Mouse (Mus musculus) lung, postnatal 4 days (tissue): ENCODE data around the gene Htt.

Source experiments
- DNase-seq, 2 experiments: peaks; one replicate each; pipeline ENCODE4 v3.0.0; 2021

The Htt gene

DNA sequence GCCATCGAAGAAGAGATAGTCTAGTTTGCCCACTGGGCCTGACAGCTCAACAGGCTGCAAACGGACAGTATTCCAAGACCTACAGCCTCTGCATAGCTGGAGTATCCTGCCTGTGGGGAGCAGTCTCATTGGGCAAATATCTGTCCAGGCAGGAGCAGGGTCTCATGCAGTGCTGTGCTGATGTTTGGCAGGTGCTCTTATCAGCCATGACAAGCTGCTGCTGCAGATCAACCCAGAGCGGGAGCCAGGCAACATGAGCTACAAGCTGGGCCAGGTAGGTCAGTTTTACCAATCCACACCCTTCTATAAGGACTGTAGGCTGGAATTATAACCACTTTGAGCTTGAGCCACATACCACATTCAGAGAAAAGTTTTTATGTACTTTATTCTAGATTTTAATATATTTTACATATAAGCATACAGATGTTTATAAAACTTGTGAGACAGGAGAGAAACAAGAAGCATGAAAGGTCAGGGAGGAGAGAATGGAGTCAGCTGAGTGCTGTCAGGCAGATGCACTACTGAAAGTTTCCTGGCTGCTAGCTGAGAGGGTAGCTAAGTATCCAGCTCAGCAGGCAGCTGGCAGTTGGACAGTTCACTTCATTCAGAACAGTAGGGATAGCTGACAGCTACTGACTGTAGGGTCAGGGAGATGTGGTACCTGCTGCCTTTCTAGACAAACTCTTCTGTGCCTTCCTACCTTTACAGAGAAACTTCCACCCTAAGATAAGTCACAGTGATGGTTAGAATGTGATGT lies 135.3 kb downstream of the Htt start:
- no peak for DNase-seq

DNA sequence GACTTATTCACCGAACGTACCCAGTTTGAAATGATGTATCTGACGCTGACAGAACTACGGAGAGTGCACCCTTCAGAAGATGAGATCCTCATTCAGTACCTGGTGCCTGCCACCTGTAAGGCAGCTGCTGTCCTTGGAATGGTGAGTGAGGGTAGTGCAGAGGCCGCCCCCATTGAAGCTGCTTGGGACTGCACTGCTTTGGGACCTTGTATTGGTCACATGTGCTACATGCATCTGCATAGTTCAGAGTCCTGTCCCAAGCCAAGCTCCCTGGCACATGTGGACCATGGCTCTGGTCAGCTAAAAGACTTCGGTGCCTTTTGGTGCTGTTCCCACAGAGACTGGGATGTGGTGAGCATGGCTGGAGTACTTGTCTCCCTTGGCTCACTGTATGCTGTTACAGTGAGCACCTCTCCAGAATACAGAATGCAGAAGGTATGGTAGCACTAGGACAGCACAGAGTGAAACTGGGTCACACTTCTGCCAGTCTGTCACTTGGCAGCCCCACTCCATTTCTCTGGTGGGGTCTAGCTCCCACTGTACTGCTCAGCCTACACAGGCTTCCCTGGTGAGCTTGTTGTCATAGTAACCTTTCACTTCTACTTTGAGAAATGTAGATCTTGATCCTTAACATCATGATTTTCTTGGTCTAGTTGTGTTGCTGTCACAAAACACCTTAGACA lies 138.4 kb downstream of the Htt start:
- no peak for DNase-seq

DNA sequence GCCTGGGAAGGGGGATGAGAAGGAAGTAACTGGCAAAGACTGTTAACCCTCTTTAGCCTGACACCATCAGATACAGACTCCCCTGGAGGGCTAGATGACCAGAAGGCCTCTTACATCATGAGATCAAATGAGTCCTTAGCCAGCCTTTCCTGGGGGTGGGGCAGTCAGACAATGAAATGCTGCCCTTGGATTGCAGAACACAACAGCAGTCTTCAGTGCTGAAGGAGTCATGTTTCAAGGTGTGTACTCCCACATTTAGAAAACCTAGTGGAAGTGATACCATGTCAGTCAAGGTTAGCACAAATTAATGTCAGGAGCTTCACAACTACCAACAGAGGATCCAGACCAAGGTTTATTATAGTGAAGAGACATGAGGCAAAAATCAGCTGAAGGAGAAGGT lies 140.8 kb downstream of the Htt start:
- no peak for DNase-seq

DNA sequence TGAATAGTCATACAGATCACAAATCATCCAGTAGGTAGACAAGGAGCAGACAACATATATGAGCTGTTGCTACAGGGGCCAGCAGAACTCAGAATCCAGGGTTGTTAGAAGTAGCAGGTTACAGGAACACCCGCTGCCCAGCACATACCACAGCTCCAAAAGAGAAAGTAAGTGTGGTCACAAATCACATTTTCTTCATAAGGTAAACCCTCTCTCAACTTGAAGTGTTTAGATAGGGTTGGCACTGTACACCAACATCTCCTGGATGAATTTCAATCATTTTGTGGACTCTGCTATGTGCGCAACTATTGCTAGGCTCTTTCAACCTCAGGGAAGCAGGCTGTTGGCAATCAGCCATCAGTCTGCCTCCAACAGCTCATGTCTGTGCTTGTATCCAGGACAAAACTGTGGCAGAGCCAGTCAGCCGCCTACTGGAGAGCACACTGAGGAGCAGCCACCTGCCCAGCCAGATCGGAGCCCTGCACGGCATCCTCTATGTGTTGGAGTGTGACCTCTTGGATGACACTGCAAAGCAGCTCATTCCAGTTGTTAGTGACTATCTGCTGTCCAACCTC lies 141.4 kb downstream of the Htt start:
- DNase-seq, result peak; percentile 81 to 92

DNA sequence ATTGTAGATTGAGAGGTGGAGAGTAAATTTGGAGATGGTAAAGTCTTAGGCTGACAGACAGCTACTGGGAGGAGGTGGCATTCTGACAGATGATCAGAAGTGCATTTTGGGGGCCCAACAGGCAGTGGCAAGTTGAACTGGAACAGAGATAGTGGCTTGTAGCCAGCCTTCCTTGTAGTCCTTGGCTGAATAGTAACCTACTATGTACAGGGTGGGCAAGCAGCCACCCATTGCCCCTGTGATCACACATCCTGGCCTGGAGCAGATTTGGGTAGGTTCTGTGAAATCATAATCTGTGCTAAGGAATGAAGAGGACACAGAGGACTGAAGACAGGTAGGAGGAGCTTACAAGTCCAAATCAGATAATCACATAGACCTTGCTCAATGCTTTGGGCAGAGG lies 142.9 kb downstream of the Htt start:
- no peak for DNase-seq

DNA sequence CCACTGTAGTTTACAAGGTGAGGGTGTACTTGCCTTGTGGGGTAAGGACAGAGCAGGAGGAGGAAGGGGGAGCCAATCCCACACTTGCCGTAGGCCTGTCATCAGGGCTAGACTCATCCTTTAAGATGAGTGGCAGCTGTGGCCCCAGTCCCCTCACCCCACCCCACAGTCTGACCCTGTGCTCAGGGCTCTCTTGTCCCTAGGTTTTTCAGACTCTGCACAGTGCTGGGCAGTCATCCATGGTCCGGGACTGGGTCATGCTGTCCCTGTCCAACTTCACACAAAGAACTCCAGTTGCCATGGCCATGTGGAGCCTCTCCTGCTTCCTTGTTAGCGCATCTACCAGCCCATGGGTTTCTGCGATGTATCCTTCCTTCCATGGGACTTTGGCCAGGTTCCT lies 145.7 kb downstream of the Htt start:
- no peak for DNase-seq

DNA sequence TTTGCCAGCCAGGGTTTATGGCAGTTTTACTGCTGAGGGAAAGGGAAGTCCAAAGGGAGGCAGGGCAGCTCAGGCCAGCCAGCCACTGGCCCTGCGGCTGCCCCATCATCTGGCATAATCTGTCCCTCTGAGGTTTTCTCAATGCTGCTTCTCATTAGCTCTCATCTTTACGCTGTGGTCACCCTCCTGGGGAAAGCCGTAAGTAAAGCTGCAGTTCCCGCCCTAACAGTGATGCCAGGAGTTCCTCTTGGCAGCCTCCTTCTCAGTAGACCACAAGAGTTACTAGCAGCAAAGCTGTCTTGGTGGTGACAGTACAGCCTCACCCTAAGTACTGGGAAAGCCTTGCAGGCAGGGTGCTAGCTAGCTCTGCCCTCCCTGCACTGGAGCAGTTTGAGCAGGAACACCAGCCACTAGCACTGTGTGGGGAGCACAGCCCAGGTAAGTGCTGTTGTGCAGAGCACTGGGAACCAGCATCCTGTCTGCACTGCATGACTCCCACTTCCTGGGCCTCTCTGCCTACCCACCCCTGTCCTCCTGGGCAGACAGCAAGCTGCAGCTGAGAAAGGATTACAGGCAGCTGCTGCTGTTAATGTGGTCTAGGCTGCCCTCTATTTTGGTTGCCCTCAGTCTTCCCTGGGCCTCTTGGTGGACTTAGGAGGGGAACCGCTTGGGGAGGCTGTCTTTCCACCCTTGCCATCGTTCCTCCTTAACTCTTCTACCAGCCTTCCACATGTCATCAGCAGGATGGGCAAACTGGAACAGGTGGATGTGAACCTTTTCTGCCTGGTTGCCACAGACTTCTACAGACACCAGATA lies 146.6 kb downstream of the Htt start, which contains the start of gene Msantd1:
Gene Msantd1 (plus strand): TSS at position 103 of the 816 bp plus-strand sequence.
- no peak for DNase-seq

DNA sequence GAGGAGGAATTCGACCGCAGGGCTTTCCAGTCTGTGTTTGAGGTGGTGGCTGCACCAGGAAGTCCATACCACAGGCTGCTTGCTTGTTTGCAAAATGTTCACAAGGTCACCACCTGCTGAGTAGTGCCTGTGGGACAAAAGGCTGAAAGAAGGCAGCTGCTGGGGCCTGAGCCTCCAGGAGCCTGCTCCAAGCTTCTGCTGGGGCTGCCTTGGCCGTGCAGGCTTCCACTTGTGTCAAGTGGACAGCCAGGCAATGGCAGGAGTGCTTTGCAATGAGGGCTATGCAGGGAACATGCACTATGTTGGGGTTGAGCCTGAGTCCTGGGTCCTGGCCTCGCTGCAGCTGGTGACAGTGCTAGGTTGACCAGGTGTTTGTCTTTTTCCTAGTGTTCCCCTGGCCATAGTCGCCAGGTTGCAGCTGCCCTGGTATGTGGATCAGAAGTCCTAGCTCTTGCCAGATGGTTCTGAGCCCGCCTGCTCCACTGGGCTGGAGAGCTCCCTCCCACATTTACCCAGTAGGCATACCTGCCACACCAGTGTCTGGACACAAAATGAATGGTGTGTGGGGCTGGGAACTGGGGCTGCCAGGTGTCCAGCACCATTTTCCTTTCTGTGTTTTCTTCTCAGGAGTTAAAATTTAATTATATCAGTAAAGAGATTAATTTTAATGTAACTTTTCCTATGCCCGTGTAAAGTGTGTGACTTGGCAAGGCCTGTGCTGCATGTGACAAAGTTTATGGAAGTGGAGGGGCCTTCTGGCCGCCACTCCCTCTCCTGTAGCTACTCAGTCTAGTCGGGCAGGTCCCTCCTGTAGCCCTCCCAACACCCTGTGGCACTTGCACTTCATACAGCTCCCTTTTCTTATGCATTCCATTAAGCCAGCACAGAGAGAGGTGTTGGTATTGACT lies 147.4 kb downstream of the Htt start:
- peak; percentile 27 to 71 for DNase-seq

DNA sequence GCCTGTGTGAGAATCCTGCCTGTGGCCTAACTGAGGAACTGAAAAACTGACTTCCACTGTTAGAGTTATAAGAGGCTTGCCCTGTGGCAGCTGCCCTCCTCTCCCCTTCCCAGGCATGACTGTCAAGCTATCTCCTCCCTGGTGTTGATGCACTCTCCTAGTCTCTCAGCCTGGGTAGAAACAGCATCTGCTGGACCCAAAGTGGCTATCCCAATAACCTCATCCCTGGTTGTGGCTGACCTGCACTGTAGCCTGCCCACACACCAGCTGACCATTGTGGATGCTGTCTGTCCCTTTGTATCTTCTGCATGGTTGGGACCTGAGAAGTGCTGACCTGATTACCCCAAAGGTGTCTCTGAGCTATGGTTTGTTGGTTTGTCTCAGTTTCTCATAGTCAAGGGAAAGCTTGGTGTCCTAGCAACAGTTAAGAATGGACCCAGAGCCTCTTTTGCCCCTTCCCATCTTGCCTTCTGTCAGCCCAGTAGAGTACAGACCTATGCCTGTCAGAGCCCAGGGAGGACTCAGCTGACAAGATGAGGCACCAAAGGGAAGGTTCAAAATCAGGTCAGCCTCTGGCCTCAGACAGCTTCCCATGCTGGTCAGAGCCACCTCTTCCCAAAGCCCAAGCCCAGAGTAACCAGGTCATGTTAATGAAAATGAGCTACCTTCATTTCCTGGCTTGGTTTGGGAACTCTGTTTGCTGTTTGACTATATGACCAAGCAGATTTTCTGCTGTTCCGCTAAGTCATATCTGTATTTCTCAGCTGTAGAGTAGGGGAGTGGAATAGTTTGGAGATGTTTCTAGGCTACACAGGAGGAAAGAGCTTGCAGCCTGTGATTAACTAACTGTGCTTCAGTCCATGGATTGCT lies 148.3 kb downstream of the Htt start:
- DNase-seq, result no peak

DNA sequence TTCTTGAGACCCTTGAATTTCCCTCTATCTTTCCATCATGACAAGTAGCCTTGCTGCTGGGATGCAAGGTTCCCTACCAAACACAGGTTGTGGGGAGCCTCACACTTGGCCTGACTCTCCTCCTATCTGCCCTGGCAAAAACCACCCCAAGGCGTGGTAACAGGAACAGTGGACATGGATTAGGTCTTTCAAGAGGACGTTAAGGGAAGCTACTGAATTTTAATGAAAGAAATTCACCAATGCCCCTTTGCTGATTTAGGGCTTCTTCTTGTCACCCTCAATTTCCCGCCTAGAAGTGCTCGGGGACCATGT lies 148.9 kb downstream of the Htt start:
- DNase-seq, result no peak

DNA sequence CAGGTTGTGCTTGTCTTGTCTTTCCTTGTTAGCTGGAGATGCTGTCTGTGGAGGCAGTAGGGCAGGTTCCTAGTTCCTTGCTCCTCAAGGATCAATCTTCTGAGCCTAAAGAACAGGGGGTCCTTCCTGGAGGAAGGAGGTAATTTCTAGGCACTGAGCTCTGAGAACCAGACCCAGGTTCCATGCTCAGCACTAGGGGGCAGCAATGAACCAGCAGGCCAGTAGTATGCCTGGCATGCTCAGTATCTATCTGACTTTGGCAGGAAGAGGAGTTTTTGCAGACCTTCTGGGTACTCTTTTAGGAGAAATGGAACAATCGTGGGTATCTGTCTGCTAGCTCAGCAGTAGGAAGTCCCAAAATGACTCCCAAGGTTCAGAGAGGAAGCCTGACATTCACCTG lies 154.3 kb downstream of the Htt start:
- DNase-seq, result peak; percentile 72 to 83

DNA sequence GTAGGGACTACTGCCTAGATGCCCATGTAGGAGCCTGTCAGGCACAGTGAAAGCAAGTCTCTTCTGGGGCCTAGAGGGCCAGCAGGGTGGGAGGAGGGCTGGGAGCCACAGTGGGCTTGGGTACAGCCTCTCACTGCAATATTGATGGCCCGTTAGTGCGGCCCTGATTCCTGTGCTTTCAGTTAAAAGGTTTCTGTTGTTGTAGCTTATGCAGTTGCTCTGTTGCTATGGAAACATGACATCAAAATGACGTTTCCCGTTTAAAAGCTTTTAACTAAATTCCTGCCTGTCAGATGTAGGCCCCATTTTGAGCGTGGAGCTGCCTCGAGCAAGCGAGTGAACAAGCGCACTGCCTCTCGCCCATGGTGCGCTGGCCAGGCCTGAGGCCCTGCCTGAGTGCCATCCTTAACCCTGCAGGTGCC lies 155.7 kb downstream of the Htt start:
- no peak for DNase-seq

DNA sequence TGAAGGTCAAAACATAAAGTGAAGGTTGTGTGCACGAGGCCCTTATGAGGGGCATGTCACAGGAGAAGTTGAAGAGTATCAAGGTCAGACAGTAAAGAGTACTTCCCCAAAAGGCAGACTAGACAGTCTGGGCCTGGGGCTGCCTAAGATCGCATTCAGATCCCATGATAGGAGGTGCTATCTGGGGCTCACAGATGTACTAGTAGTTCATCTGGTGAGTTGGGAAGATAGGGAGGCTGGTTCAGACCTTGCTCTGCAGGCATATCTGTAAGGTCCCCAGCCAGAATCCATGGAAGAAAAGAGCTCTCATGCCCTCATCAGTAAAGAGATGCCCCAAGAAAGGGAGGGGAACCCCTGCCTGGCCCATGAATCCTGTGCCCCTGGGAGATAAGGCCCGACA lies 157.2 kb downstream of the Htt start:
- no peak for DNase-seq

DNA sequence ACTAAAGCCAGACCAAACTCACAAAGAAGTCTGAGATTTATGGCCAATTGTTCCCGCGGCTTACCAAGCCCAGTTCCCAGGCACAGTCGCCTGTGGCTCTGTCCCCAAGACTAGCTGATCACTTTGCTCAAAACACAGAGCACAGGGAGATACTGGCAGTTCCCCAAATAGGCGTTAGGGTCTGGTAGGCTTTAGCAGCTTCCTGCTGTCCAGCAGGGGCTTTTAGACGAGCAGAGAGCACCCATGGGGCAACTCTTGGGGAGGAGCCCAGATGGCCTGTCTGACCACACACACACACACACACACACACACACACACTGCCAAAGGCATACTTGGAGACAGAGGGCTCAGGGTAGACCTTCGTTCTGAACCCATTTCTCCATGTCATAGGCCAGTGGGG lies 161.0 kb downstream of the Htt start:
- DNase-seq, result no peak

DNA sequence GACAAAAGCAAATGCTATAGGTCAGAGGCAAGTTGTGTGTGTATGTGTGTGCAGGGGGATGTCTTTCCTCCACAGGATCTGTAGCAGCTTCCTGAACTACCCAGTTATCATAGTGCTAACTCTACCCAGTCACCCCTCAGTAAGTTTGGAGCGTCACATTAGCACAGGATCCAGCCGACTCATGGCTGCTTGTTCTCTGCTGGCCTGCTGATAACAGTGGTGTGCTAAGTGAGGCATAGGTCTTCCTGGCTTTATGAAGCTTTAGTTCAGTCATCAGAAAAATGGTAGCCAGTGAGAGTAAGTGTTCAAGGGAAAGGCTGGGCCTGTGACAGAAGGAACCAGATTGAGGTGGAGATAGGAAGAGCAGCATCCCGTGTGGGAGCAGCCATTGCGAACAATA lies 162.4 kb downstream of the Htt start:
- no peak for DNase-seq

DNA sequence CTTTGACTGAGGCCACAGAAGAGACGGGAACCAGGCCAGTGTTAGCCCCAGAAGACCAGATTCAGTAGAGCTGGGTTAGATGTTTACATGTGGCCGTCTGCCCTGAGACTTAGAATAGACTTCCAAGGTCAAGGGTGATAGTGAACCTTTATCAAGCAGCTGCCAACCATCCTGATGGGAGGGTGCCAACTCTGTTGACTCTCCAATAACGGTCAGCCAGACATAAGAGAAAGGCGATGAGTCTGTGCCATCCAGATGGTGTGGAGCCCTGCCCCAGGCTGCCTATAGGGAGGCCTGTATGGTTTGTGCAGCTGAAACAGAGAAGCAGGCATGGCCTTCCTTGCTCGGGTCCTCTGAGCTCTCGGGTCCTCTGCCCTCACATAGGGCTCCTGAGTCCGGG lies 163.0 kb downstream of the Htt start:
- DNase-seq, result no peak

DNA sequence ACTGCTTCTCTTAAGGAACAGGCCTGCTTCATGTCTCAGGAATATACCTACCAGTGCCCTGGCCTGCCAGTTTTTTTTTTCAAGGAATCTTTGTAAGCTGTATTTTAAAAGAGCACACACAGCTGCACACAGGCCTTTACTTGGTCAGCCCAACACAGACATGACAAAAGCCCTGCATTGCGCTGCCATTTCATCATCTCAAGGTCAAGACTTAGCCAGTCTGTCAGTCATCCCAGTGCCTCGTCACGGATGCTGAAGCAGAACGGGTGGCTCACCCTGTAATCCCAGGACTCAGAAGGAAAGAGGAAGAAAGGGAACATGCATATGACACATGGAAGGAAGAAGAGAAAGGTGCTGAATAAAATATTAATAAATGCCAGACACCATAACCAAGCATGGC lies 166.1 kb downstream of the Htt start:
- DNase-seq, result no peak

DNA sequence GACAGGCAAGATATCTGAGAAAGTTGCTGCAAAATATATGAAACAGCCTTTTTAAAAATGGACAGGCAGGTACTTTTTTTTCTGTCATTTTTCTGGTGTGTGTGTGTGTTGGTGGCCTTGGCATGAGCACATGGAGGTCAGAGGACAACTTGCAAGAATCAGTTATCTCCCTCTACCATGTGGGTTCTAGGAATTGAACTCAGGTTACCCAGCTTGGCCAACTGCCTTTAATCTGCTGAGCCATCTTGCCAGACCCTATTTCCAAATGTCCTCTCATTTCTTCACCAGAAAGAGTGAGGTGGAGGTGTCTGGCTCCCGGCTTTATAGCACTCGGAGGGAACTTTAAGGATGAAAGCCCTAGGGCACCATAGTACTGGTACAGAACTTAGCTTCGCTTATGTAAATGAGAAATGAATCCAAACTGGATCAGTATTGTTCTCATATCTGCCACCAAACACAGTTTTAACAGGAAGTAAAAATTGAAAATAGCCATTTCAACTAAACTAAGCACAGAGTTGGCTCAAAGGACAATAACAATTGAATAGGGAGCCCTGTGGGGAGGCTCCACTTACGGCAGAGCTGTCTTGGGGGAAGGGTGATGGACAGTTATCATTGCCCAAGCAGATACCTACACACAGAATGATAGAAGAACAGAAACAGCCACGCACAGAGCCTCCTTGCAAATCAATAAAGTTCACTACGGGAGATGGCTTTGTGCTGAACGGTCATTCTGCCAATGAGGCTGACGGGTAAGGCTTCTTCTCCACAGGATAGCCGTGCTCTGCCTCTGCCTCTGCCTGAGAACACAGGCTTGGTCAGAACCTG lies 168.8 kb downstream of the Htt start:
- DNase-seq, result no peak

DNA sequence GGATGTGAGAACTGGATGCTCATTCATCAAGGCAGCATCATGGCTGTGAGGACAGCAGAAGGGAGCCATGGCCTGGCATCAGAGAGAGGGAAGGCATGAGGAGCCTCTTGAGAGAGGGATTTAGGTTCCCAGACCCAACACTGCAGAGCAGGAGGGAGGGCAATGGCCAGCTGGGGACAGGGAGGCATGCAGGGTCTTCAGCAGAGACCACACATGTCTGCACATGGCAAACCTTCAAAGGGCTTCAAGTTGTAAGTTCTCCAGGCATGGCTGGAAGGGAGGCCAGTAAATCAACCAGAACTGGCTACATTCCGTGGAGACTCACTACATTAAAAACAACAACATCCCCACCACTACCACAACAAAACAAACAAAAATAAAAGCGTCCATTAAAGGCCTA lies 169.6 kb downstream of the Htt start:
- DNase-seq, result no peak
